Mouse (Mus musculus): Measurements from ENCODE around the gene Tmem121. TPM values are rescaled to one million over a fixed set of nuclear protein-coding genes. Genes with fewer than 3 reads are reported as not detected.
A peak's percentile ranks its signal among the peaks of the same experiment; 100 is the strongest.

Tmem121 gene
- total RNA-seq, 4 experiments from 2014 or later, result not detected

- peak in 1 of 2 experiments; percentile 45 for DNase-seq (ENCODE audit: low spot score in 2 of 2)
Measured at GRCm38 (mm10) chr12:113148381-113149035, 37.2 kb upstream of the Tmem121 start.

GRCm38 (mm10) chr12:113149341-113149740, 36.4 kb upstream of the Tmem121 start:
- no peak for DNase-seq (ENCODE audit: low spot score in 2 of 2)

GRCm38 (mm10) chr12:113149896-113150295, 35.8 kb upstream of the Tmem121 start:
- DNase-seq (ENCODE audit: low spot score in 2 of 2), result no peak

- DNase-seq (ENCODE audit: low spot score in 2 of 2), result no peak
Measured at GRCm38 (mm10) chr12:113150591-113150990, 35.1 kb upstream of the Tmem121 start.

- no peak for DNase-seq (ENCODE audit: low spot score in 2 of 2)
Measured at GRCm38 (mm10) chr12:113151046-113151445, 34.7 kb upstream of the Tmem121 start.

GRCm38 (mm10) chr12:113151661-113152271, 34.0 kb upstream of the Tmem121 start:
- DNase-seq (ENCODE audit: low spot score in 2 of 2), result peak in 1 of 2 experiments; percentile 38

GRCm38 (mm10) chr12:113152272-113152661, 33.5 kb upstream of the Tmem121 start:
- DNase-seq (ENCODE audit: low spot score in 2 of 2), result peak in 1 of 2 experiments; percentile 27

GRCm38 (mm10) chr12:113152991-113153525, 32.7 kb upstream of the Tmem121 start:
- no peak for DNase-seq (ENCODE audit: low spot score in 2 of 2)

- no peak for DNase-seq (ENCODE audit: low spot score in 2 of 2)
Measured at GRCm38 (mm10) chr12:113153971-113154370, 31.8 kb upstream of the Tmem121 start.

GRCm38 (mm10) chr12:113154747-113155075, 31.0 kb upstream of the Tmem121 start:
- no peak for DNase-seq (ENCODE audit: low spot score in 2 of 2)

GRCm38 (mm10) chr12:113155076-113155771, 30.5 kb upstream of the Tmem121 start:
- no peak for DNase-seq (ENCODE audit: low spot score in 2 of 2)

- DNase-seq (ENCODE audit: low spot score in 2 of 2), result peak; percentile 99
Measured at GRCm38 (mm10) chr12:113155887-113156539, 29.7 kb upstream of the Tmem121 start, which contains the start of gene Tedc1. Gene Tedc1 (plus strand): TSS chr12:113156421.

- no peak for DNase-seq (ENCODE audit: low spot score in 2 of 2)
Measured at GRCm38 (mm10) chr12:113156540-113156929, 29.2 kb upstream of the Tmem121 start.

- no peak for DNase-seq (ENCODE audit: low spot score in 2 of 2)
Measured at GRCm38 (mm10) chr12:113157002-113157401, 28.7 kb upstream of the Tmem121 start.

GRCm38 (mm10) chr12:113157521-113157920, 28.2 kb upstream of the Tmem121 start:
- DNase-seq (ENCODE audit: low spot score in 2 of 2), result no peak

- DNase-seq (ENCODE audit: low spot score in 2 of 2), result no peak
Measured at GRCm38 (mm10) chr12:113157971-113158370, 27.8 kb upstream of the Tmem121 start.

GRCm38 (mm10) chr12:113163561-113164006, 22.1 kb upstream of the Tmem121 start:
- no peak for DNase-seq (ENCODE audit: low spot score in 2 of 2)

- DNase-seq (ENCODE audit: low spot score in 2 of 2), result no peak
Measured at GRCm38 (mm10) chr12:113168031-113168536, 17.6 kb upstream of the Tmem121 start.

- DNase-seq (ENCODE audit: low spot score in 2 of 2), result no peak
Measured at GRCm38 (mm10) chr12:113176960-113177725, 8.6 kb upstream of the Tmem121 start.

GRCm38 (mm10) chr12:113181020-113181419, 4.7 kb upstream of the Tmem121 start:
- DNase-seq (ENCODE audit: low spot score in 2 of 2), result no peak

- DNase-seq (ENCODE audit: low spot score in 2 of 2), result no peak
Measured at GRCm38 (mm10) chr12:113184945-113185344, 785 bp upstream of the Tmem121 start.

All from gastrocnemius, adult 8-10 months (tissue).